Mouse (Mus musculus): ENCODE measurements around the gene Ltk.
"Not testable (repeated sequence)": the region's sequence is repeated elsewhere in the genome, so short reads cannot be mapped to it uniquely, and the experiment has no call there.

The Ltk gene

GRCm38 (mm10) chr2:119758101-119758843 lies 2.0 kb downstream of the Ltk start:
- peak; percentile 57 for DNase-seq

GRCm38 (mm10) chr2:119757601-119758100 lies 2.6 kb downstream of the Ltk start:
- DNase-seq = no peak

DNA sequence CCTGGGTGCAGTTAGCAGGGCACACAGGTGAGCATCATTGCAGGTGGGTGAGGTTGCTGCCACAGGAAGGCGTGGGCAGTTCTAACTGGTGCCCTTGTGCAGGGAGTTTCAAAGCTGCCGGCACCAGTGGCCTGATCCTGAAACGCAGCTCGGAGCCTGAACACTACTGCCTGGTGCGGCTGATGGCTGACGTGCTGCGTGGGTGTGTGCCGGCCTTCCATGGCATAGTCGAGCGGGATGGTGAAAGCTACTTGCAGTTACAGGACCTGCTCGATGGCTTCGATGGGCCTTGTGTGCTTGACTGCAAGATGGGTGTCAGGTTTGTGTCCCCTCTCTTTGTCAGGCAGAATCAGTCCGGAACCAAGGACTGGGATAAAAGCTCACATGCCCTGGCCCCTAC lies 11.0 kb downstream of the Ltk start:
- no peak for DNase-seq

DNA sequence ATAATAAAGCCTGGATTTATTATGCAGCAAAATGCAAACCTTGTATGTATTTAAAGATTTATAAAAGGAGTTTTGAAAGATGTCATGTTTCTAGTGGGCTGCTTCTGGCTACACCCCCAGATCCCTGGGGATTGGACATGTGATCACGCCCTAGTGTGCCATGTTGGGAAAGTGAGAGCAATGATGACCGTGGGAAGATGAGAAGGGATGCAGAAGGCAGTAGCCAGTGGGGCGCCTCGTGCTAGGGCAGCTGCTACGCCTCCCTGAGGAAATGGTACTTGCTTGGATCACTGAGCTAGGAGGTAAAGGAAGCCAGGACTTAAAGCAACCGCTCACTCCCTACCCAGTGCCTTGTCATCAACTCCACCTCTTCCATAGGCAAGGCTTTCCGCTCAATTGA lies 12.7 kb downstream of the Ltk start:
- DNase-seq = no peak

DNA sequence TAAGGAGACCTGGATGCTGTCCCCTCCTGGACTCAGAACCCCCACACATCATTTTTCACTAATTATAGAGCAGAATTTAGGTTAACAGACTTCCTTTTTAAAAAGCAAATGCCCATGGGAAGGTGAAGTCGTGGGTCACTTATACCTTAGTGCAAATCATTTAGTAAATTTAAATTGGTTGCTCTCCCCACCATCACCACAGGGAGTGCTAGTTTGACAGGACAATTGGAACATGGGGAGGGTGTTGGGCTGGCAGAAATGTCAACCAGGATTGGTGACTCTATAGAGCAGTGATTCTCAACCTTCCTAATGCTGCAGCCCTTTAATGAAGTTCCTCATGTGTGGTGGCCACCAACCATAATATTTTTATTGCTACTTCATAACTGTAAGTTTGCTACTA lies 14.9 kb downstream of the Ltk start:
- DNase-seq = peak; percentile 34

DNA sequence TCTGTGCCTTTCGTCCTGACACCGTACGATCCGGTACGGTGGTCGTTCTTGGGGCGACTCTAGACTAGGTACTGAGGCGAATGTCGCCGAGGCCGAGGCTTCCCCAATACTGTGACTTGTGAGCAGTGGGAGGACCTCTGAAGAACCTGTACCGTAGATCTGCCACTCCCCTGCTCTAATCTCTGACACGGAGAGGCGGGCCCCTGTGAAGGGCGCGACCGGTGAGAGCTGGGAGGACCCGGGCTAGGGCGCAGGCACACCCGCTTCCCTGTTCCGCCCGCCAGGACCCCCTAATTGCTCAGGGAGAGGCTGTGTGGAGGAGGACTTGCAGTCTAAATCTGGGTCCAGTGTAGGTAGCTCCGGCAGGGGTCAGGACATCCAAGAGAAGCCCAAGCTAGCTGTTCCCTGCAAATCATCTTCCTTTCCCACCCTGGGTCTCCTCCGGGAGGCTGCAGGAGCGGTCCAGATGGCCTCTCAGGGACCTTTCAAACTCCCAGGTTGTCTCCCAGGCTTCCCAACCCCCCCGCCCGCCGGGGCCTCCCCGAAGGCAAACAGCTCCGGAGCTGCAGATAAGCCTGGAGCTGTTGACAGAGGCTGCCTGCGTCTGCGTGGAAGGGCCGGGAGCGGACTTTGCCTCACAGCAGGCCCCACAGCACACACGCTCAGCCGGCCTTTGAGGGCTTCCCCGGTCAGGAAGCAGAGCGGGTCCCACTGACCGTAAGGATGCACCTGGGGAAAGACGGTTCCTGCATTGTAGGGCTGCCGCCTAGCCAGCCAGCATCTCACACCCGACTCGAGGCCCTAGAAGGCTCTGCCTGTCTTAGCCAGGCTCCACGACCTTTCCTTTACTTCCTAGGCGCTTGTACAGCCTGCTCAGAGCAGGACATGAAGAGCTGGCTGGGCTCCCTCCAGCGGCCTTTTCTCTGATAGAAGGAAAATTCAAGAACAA lies 15.8 kb downstream of the Ltk start:
- DNase-seq = peak; percentile 44

DNA sequence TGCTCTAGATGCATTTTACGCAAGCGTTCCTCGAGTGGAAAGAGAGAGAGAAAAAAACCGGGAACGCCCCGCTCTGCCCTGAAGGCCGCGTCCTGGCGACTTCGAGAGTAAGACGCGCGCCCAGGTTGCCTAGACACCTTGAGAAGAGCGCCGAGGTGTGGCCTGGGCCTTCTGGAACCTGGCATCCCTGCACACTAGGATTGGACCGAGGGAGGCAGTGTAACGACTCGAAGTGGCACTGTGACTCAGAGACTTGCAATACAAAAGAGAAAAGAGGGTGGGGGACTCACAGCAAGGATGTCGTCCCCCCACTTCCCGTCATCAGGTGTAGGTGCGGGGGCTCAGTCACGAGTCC lies 16.4 kb downstream of the Ltk start:
- DNase-seq = no peak

GRCm38 (mm10) chr2:119743176-119743807 lies 16.9 kb downstream of the Ltk start:
- no peak for DNase-seq

DNA sequence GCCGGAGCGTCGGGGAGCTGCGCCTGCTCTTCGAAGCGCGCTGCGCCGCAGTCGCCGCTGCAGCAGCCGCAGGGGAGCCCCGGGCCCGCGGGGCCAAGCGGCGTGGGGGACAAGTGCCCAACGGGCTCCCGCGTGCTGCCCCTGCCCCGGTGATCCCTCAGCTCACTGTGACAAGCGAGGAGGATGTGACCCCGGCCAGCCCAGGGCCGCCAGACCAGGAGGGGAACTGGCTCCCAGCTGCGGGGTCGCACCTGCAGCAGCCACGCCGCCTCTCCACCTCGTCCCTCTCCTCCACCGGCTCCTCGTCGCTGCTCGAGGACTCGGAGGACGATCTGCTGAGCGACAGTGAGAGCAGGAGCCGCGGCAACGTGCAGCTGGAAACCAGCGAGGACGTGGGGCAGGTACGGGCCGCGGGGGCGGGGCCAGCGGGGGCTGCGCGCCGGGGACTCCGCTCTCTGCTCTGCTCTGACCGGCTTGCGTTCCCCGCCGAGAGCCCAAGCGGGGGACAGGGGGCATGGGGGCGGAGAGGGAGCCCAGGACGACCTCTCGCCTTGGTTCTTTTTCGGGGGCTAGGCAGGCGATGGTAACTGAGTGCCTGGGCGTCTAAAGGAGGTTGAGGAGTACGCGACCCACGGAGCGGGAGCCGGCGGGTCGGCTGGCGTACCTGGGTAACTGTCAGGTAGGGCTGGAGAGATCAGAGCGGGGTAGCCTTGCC lies 17.6 kb downstream of the Ltk start:
- peak; percentile 58 for DNase-seq

DNA sequence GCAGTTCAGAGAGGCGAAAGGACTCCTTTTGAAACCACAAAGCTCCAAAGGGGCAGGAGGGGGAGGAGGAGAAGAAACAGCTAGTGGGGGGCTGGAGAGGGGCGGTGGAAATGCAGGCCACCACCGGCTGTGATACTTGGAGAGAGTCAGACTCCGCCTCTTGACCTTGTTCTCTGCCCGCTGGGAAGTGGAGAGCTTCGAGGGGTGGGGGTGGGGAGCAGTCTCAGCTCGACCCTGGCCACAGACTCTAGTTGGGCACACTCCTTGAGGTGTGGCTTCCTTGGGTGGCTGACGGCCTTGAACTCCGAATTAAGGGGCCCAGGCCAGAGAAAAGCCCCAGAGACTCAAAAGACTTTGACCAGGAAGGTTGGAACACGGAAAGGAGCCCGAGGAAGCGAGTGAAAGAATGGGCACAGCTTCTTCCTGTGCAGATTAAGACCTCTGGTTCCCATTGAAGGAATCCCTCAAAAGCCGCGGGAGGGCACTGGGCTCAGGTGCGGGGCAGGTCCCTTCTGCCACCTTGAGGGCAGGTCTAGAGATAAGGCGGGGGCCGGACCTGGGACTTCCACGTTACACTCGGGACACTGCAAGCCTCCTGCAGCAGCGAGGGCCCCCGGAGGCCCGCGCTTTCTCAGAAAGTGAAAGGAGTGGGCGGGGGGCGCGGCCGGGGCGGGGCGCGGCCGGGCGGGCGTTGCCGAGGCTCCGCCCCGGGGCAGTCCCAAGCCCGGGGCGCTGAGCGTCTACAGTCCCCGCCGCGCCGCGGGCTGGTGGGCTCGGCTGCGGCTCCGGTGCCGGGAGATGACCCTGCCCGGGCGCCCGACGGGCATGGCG lies 18.4 kb downstream of the Ltk start, which contains the start of gene Itpka:
Itpka (plus strand) TSS at position 757 of the 831 bp plus-strand sequence.
- peak; percentile 78 for DNase-seq

DNA sequence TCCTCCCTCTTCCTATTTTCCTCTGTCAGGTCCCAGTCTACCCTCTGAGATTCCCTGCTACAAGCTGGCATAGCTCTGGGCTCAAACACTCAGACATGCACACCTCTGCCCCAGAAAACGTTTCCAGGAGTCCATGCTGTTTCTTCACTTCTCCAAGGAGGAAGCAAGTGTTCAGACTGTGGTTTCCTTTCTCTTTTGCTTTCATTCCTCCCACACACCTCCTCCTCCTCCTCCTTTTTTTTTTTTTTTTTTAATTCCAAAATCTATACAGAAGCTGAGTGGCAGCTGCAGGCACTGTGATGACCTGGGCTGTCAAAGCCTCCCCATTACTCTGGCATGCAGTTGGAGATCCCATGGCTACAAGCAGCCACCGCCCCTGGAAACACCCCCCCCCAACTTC lies 19.7 kb downstream of the Ltk start:
- no peak for DNase-seq

DNA sequence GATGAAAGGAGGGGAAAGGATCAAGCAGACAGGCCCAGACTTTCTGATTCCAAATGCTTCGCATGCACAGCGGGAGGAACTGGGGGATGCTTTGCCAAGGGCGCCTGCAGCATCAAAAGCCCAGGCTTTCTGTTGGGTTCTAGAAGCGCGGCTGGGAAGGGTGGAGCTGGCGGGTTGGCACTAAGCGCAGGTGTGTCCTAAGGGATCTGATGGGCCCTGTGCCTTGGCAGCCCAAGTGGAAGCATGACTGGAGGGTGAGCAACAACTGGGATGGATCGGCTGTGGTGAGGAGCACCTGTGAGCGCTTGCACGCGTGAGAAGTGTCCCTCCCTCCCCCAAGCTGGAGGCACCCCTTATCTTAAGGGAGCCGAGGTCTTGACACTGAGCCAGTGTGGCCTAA lies 23.1 kb downstream of the Ltk start:
- no peak for DNase-seq

DNA sequence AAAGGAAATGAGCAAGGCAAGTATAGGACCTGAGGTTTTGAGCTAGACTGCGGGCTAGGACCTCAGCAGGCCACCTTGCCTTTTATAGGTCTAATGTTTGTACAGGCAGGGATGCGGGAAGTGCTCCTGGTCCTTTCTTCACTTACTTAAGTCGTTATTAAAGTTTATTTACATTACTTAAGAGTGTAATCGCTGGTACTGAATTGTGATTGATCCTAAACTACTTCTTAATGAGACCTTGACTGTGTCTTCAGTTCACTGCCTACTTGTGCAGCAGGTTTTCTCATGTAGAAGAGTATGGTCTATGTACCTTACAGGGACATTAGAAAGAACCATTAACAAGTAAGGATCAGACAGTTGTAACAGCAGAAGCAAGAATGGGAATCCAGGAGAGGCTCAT lies 29.5 kb downstream of the Ltk start:
- no peak for DNase-seq

DNA sequence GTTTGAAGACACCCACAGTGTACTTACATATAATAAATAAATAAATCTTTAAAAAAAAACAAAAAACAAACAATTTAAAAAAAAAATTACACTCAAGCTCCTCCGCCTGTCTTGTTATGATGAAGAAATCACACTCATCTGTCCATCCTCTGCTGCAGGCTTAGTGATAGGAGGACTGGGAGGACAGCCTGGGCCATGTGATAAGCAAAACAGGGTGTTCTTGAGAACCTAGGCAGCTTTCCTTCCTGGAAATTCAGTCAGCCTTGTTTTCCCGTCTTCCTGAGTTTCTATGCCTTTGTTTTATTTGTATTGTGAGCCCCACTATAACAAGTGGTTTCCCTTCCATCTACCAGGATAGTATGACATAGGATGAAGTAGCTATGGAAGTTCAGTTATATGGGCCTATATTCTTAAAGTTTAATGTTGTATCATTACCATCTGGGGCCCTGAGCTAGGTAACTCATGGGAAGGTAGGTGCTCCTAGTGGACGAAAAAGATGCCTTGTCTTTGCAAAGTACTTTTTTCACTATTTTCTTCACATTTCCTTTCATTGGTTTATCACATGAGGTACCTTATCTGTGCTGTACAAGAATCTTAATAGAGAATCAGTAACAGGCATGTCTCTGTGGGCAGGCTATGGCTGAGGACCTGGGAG lies 32.3 kb downstream of the Ltk start:
- DNase-seq = no peak

DNA sequence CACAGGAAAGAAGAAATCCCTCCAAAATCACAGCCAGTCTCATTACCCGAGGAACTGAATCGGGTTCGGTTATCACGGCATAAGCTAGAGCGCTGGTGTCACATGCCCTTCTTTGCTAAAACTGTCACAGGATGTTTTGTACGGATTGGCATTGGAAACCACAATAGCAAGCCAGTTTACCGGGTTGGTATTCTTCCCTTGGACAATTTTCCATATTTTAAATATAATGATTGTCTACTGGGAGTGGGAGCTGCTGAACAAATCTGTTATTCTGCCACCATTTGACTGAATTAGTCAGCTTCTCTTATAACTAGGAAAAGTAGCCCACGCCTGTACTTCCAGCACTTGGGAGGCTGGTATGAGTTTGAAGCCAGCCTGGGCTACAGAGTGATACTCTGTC lies 39.2 kb downstream of the Ltk start:
- DNase-seq = no peak

DNA sequence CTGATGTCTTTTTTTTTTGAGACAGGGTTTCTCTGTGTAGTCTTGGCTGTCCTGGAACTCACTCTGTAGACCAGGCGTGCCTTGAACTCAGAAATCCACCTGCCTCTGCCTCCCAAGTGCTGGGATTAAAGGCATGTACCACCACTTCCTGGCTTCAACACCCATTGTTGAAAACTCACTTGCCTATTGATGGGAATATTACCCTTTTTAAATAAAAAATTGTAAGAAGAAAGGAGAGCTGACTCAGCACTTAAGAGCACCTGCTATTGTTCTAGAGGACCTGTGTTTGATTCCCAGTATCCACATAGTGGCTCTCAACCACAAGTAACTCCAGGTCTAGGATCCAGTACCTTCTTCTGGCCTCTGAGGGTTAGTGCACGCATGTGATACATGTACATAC lies 44.4 kb downstream of the Ltk start:
- DNase-seq = not testable (repeated sequence)

- no peak for DNase-seq
Measured at GRCm38 (mm10) chr2:119710011-119710410, 50.2 kb downstream of the Ltk start.

DNA sequence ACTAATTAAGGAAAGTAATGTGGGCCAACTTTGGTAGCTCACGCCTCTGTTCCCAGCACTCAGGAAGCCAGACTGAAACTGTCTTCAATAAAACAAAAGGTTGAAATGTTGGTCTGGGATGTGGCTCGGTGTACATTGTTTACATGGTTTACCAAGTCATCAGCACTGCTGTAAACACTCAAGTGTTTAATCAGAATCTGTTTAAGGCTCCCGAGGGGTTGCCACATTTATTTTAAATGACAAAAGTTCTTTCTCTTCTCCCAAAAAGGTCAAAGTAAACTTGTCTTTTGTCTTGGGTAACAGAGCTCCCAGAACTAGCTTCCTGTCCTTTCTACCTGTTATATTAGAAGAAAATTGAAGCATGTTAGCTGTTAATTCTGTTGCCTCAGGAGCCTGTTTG lies 52.6 kb downstream of the Ltk start:
- DNase-seq = no peak

- DNase-seq = no peak
Measured at GRCm38 (mm10) chr2:119703171-119703570, 57.1 kb downstream of the Ltk start.

Measured in kidney, postnatal 14 days (tissue).